Mouse (Mus musculus) small intestine, adult 2 months (tissue): Measurements from ENCODE around the gene Cpne6. TPM values are rescaled to one million over a fixed set of nuclear protein-coding genes. Genes with fewer than 3 reads are reported as not detected.

ENCODE experiments used
- H3K27ac ChIP-seq: fragments of 200-500 bp; 2 replicates; pipeline ENCODE4 v1.5.1; 2012; ENCODE audit warnings: low read depth, low read length, control low read depth, inconsistent platforms; ENCODE audit not compliant: insufficient read depth
- H3K27me3 ChIP-seq: fragments of 200-500 bp; 2 replicates; pipeline ENCODE4 v1.6.1; 2012; ENCODE audit warnings: mild to moderate bottlenecking, moderate library complexity, low read length, inconsistent platforms; ENCODE audit not compliant: control insufficient read depth, insufficient read depth
- H3K36me3 ChIP-seq: fragments of 200-500 bp; 2 replicates; pipeline ENCODE4 v1.6.1; 2012; ENCODE audit warnings: mild to moderate bottlenecking, low read length, control low read depth, inconsistent platforms; ENCODE audit not compliant: control insufficient read depth, insufficient read depth
- H3K4me1 ChIP-seq: fragments of 200-500 bp; 2 replicates; pipeline ENCODE4 v1.6.1; 2012; ENCODE audit warnings: low read length, inconsistent platforms, mixed read lengths; ENCODE audit not compliant: control insufficient read depth, insufficient read depth, insufficient read length
- H3K4me3 ChIP-seq: fragments of 200-500 bp; 2 replicates; pipeline ENCODE4 v1.5.1; 2012; ENCODE audit warnings: low read depth, mild to moderate bottlenecking, control low read depth, inconsistent platforms, low read length, moderate library complexity
- CTCF ChIP-seq: fragments of 200-500 bp; IDR thresholded peaks from 2 replicates; pipeline ENCODE4 v1.5.1; 2012; ENCODE audit warnings: low read depth, mild to moderate bottlenecking, control low read depth, inconsistent platforms, low read length, moderate library complexity, mixed read lengths; ENCODE audit not compliant: insufficient replicate concordance, insufficient read length; ENCODE audit errors: extremely low read depth
- POLR2A ChIP-seq: fragments of 200-500 bp; IDR thresholded peaks from 2 replicates; pipeline ENCODE4 v1.6.1; 2012; ENCODE audit warnings: low read depth, mild to moderate bottlenecking, control low read depth, inconsistent platforms, low read length, moderate library complexity
- WGBS: fragments of 180-500 bp; shearing (Covaris S2); methylation state at CpG from one replicate; pipeline ENCODE4 v1.1.7; 2018; 5-methylcytosine and 5-hydroxymethylcytosine counted together
- polyA plus RNA-seq: library from polyadenylated mRNA; depleted of rRNA; stranded (reverse); fragments of >200 nt; gene quantifications from 2 replicates; pipeline ENCODE4 v1.2.3, GENCODE M21; 2012

Gene Cpne6
- polyA plus RNA-seq, 1 experiment = not detected

DNA sequence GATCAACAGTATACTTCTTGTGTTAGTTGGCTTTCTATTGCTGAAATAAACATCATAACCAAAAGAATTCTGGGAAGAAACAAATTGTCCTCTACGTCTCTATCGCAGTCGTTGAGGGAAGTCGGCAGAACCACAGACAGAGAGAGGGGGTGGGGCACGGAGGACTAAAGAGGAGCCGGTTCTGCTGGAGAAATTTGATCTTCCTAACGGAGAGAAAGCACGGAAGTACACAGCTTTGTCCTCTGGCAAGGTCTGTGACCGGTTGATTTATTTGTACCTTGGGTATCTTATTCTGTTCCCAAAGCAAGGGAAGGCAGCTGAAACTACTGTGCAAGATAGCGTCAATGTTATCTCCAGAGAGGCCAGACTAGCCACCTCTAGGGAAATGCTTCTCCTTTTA is 39.4 kb upstream of the Cpne6 start:
- 3% methylated on average over 10 of the region's 10 CpGs for WGBS
- H3K4me1 ChIP-seq = peaks cover 28% of the 10 kb centered on the region; the same call in 1 of the 2 replicates
- no peaks in the 10 kb centered on the region for H3K27me3 ChIP-seq
- H3K4me3 ChIP-seq = no peak overlapping the region
- H3K36me3 ChIP-seq = no peaks in the 10 kb centered on the region
- TF ChIP-seq CTCF (no peak), POLR2A (no peak)
- H3K27ac ChIP-seq = peak overlapping the region; percentile 85

GRCm38 (mm10) chr14:55475654-55476053 is 34.6 kb upstream of the Cpne6 start:
- TF ChIP-seq CTCF = no peak
- no peak for TF ChIP-seq POLR2A
- no peak overlapping the region for H3K27ac ChIP-seq
- no peaks in the 10 kb centered on the region for H3K27me3 ChIP-seq
- WGBS = 56% methylated on average over 2 of the region's 2 CpGs
- H3K4me3 ChIP-seq = no peak overlapping the region
- peaks cover 4% of the 10 kb centered on the region for H3K4me1 ChIP-seq
- peaks cover 2% of the 10 kb centered on the region; the same call in 1 of the 2 replicates for H3K36me3 ChIP-seq

DNA sequence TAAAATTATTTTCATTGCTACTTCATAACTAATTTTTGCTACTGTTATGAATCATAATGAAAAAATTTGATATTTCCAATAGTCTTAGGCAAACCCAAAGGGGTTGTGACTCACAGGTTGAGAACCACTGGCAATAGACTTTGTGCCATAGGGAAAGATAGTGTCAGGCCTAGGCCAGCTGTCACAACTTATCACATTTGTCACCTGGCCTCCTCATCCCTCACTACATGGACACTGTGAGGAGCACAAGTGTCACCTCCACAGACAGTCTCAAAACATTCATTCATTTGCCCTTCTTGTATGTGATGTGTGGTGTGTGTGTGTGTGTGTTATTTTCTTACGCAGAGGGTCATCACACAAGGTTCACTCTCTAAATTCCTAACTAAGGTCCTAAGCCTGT is 32.8 kb upstream of the Cpne6 start:
- 97% methylated on average over 1 of the region's 1 CpGs for WGBS
- no peak for TF ChIP-seq POLR2A
- TF ChIP-seq CTCF = no peak
- no peaks in the 10 kb centered on the region for H3K27me3 ChIP-seq

GRCm38 (mm10) chr14:55477829-55478228 is 32.4 kb upstream of the Cpne6 start:
- TF ChIP-seq CTCF = no peak
- TF ChIP-seq POLR2A = no peak
- Histone ChIP-seq H3K4me1 (peaks cover 4% of the 10 kb centered on the region), H3K27ac (peak overlapping the region; percentile 97; the same call in 1 of the 2 replicates), H3K27me3 (no peaks in the 10 kb centered on the region), H3K36me3 (peaks cover 7% of the 10 kb centered on the region), H3K4me3 (no peak overlapping the region)
- WGBS = 71% methylated on average over 5 of the region's 5 CpGs

More for the DNA sequence above, 32.8 kb upstream of the Cpne6 start:
- Histone ChIP-seq H3K4me1 (peaks cover 4% of the 10 kb centered on the region), H3K27ac (no peak overlapping the region), H3K36me3 (peaks cover 7% of the 10 kb centered on the region), H3K4me3 (no peak overlapping the region)

DNA sequence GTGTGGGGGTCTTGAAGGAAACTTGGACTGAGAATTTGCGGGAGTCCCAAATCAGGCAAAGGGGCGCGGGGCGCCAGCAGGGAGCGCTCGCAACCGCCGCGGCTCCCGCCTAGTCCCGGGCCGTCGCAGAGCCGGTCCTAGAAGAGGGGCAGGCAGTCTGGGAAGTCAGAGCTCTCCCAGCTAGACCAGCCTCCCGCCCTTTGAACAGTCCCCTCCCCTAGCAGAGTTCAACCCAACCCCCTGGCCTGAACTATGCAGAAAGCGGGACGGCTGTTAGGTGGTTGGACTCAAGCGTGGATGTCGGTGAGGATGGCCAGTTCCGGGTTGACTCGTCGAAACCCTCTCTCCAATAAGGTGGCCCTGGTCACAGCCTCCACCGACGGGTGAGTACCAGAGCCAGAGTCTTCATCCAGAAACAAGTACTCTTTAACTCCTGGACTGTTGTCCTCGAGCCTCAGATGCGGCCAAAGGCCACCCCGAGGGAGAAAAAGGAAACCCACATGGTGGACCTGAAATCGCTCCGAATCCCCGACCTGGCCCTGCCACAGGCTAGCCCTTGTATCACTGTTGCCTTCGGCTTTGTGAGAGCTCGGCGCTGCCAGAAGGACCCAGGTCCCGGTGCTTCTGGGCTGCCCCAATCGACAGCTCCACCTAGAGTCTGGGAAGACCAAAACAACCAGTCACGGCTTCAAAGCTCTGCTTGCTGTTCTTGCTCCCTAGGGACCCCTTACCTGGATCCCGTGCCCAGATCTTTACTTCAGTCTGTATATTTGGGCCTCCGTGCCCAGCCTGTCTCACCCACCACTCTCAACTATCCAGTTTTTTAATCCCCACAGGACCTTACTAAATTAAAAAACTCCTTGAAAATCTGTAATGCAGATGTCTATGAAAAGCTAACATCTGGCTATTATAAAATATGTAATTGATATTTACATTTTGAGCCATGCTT is 31.3 kb upstream of the Cpne6 start, which contains the start of gene Dhrs4:
Dhrs4 (plus strand) TSS at position 108 of the 949 bp plus-strand sequence.
- Histone ChIP-seq H3K27ac (peak within 1 kb of the TSS; percentile 97), H3K27me3 (no peaks in the 10 kb centered on the region), H3K4me1 (peaks cover 4% of the 10 kb centered on the region), H3K36me3 (peaks cover 8% of the 10 kb centered on the region), H3K4me3 (peak within 1 kb of the TSS; percentile 87)
- WGBS = under 1% methylated on average over 38 of the region's 38 CpGs
- TF ChIP-seq CTCF (peak; percentile 74), POLR2A (peak; percentile 36; the same call in 1 of the 2 replicates)

DNA sequence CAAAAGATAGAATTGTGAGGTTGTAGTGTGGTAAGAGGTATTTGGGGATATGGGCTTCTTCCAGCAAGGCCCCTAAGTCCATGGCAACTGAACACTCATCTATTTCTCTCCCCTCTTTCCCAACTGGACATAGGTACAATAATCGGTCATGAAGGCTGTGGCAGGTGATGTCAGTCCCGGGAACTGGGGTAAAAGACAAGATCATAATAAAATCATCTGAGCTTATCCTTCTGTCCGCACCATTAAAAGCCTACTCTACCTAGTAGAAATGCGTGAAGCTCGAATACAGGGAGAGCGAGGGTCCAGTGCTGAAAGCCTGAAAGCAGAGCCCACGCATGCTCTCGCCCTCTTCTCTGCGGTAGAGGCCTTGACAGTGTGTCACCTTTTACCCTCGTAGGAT is 30.6 kb upstream of the Cpne6 start:
- H3K4me3 ChIP-seq = peak overlapping the region; percentile 33
- no peak overlapping the region for H3K27ac ChIP-seq
- H3K36me3 ChIP-seq = peaks cover 13% of the 10 kb centered on the region
- peaks cover 4% of the 10 kb centered on the region for H3K4me1 ChIP-seq
- H3K27me3 ChIP-seq = no peaks in the 10 kb centered on the region
- WGBS = 40% methylated on average over 10 of the region's 10 CpGs
- TF ChIP-seq POLR2A = no peak
- TF ChIP-seq CTCF = no peak

DNA sequence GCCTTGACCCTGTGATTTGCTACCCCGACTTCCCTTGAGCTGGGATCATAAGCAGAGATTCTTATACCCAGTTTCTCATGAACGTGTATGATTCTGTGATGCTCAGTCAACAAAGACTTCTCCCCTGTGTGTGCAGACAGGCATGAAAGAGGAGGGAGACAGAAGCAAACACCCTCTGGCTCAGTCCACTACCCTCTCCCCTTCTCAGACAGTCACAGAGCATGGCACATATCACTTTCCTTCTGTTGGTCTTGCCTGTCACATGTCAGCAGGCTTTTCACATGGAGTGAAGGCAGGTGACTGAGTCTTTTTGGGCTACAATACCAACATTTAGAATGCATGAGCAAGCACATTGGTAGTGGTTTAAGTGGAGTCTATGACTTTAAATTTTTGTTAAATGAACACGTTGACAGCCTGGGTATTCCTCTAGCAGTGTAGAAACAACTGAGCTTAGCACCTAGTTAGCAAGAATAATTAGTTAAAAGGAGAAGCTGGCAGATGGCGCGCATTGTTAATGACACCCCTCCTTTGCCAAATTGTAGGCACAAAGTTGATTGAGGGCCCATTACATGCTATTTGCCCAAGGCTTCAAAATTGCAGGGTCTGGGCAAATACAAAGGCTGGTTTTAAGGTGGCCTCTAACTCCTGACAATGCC is 25.7 kb upstream of the Cpne6 start:
- H3K36me3 ChIP-seq = peaks cover 29% of the 10 kb centered on the region
- H3K4me1 ChIP-seq = peaks cover 4% of the 10 kb centered on the region
- no peak overlapping the region for H3K27ac ChIP-seq
- H3K27me3 ChIP-seq = no peaks in the 10 kb centered on the region
- TF ChIP-seq POLR2A = no peak
- no peak overlapping the region for H3K4me3 ChIP-seq
- 86% methylated on average over 5 of the region's 5 CpGs for whole genome bisulfite sequencing
